Mouse (Mus musculus): ENCODE results near the gene Tcea3.

- TF ChIP-seq CTCF (IDR thresholded peaks at IDR 0.05; ENCODE audit: low read depth): no peak
- no peak for TF ChIP-seq EP300 (IDR thresholded peaks at IDR 0.05; ENCODE audit: low read depth)
These were observed 32.0 kb upstream of the Tcea3 start for GRCm38 (mm10) chr4:136215576-136215975.

All from liver, postnatal 0 days (tissue).